Mouse (Mus musculus) gastrocnemius, adult 2 months (tissue): ENCODE data around the gene Ezh1. TPM values are rescaled to one million over a fixed set of nuclear protein-coding genes. Genes with fewer than 3 reads are reported as not detected.
A peak's percentile ranks its signal among the peaks of the same experiment; 100 is the strongest.

Experiments
- DNase-seq: peaks from one replicate; pipeline ENCODE4 v3.0.0; 2022
- H3K27ac ChIP-seq: fragments of 200-600 bp; 2 replicates; pipeline ENCODE4 v1.8.1; 2022; ENCODE audit warnings: mild to moderate bottlenecking
- H3K4me3 ChIP-seq: fragments of 200-600 bp; 2 replicates; pipeline ENCODE4 v1.8.1; 2022; ENCODE audit warnings: mild to moderate bottlenecking, moderate library complexity
- CTCF ChIP-seq: fragments of 200-600 bp; IDR thresholded peaks from 2 replicates; pipeline ENCODE4 v1.8.1; 2022; ENCODE audit warnings: antibody characterized with exemption, mild to moderate bottlenecking, moderate library complexity
- intact Hi-C: fragments of 180-260 bp; cut with DNase I; formaldehyde crosslinking; loops from one replicate; pipeline ENCODE4 v1.15.1; 2025
- total RNA-seq, 2 experiments: library from RNA; stranded (reverse); gene quantifications; 2 replicates each; pipeline ENCODE4 v1.2.3; 2021

The Ezh1 gene
- total RNA-seq, 2 experiments from 2014 or later = 25.9 to 26.3 TPM

DNA sequence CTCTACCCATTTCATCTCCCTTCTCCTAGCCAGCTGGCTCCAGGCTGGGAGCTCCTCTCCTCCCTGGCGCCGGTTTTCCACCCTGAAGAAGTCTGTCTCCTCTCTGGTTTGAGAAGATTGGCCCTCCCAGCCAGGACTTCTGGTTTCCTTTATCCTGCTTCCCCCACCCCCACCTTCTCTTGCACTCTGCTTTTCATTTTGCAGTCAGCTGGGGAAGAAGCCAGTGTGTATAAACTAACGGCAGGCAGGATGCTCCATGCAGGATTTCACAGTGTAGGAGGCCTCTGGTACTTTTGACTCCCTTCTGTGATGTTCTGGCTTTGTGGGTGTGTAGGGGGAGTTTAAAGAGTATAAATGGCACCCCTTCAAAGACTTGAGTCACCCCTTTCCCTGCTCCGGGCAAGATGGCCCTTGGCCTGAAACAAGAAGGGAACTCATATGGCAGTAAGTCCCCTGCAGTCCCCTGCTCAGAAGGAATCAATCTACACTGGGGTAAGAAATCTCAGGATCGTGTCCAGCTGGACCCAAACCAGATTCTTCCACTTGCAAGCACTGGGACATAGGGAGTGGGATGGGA is 11.9 kb upstream of the Ezh1 start:
- intact Hi-C loops = no loop called here
- peak overlapping the region; percentile 41 for H3K27ac ChIP-seq

DNA sequence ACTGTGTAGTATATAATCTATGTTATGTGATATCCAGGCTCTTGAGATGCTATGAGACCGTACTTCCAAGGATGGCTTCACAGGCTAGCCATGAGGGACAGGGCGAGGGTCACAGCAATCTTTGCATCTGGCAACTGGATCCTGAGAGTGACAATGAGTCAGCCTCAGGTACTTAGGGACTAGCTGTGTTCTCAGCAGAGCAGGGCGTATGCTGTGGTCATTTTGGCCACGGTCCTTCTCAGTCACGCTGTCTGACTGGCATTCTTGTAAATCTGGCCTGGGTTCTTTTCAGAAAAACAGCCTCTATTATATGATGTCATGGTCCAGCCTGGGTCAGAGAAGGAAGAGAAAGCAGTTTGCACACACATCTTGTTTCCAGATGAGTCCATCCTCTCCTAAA is 10.5 kb upstream of the Ezh1 start:
- peak; percentile 50 for DNase-seq
- H3K27ac ChIP-seq = peak overlapping the region; percentile 17; the same call in 1 of the 2 replicates
- no peak for TF ChIP-seq CTCF
- H3K4me3 ChIP-seq = no peak overlapping the region
- intact Hi-C loops = no loop called here

More for the DNA sequence above, 11.9 kb upstream of the Ezh1 start:
- no peak overlapping the region for H3K4me3 ChIP-seq
- peak; percentile 49 for DNase-seq
- no peak for TF ChIP-seq CTCF

DNA sequence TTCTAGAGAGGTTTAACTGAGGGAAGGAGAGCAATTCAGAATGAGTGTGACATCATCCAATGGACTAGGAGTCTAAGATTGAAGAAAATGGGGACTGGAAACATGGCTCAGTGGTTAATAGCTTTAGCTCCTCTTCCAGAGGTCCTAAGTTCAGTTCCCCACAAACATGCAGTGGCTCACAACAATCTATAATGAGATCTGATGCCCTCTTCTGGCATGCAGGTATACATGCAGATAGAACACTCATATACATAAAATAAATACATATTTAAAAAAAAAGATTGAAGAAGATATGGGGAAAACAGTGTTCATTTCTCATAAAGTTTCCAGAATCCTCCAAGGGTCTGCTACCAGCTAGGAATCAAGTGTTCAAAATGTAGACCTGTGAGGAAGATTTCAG is 9.2 kb upstream of the Ezh1 start:
- intact Hi-C loops = no loop called here
- no peak; the same call in 1 of the 2 replicates for TF ChIP-seq CTCF
- Histone ChIP-seq H3K4me3 (no peak overlapping the region), H3K27ac (no peak overlapping the region)
- no peak for DNase-seq

DNA sequence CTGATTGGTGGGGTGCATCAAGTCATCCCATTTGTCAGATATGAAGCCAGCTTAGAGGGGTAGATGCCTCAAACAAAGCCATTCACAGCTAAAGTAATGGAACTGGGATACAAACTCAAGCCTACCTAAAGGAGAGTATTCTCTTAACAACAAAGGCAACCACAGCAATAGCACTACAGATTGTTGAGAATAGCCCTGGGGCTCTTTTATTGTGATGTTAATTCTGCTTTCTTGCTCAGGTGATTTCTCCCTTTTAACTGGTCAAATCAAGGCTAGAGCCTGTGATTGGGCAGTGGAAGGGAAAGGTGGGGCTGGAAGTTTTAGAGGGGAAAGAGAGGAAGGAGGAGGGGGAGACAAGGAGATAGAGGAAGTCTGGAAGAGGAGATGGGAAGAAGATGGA is 7.9 kb upstream of the Ezh1 start:
- intact Hi-C loops = no loop called here
- TF ChIP-seq CTCF = no peak
- Histone ChIP-seq H3K27ac (no peak overlapping the region), H3K4me3 (no peak overlapping the region)
- DNase-seq = no peak

DNA sequence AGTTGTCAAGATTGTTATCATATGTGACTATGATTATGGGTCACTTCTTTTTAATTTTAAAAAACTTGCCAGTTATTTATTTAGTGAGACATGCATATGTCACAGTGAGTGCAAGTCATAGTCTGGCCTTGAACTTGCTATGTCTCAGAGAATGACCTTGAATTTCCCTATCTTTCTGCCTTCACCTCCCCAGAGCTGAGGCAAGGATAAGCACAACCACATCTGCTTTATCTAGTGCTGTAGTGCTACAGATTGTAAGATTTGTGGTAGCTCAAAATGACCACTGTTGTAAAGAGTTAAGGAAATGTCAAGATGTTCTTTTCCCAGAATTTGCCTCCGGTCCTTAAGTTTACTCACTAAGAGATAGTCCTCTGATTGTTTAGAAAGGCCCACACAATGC is 7.0 kb upstream of the Ezh1 start:
- DNase-seq = no peak
- Histone ChIP-seq H3K4me3 (no peak overlapping the region), H3K27ac (no peak overlapping the region)
- intact Hi-C loops = no loop called here
- no peak for TF ChIP-seq CTCF

DNA sequence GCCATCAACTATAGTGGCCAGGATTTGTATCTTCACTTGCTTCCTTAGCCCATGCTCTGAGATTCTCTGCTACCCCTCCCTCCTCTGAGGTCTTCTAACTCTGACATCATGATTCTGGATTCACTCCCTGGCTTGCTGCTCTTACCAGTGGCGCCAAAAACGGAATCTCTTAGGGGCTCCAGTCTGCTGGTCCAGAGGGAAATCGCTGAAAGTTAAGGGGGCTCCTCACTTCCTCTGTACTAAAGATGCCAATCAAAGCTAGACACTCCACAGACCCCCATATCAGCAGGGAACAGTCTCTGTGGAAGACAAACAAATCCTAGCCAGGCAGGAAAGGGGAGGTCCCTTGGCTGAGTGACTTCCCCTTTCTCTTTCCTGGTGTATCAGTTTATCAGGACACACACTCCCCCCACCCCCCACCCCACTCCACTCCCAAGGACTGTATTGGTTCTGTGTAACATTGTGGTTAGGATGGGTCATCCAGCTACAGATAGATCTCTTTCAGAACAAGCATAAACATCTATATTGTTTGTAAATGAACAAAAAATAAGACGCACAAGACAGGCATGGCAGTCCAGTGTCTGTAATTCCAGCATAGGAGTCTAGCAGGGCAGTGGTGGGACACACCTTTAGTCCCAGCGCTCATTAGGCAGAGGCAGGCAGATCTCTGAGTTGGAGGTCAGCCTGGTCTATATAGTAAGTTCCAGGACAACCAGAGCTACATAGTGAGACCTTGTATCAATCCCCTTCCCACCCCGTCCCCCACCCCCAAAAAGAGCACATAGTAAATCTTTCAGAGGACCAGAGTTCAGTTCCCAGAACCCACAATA is 6.0 kb upstream of the Ezh1 start:
- H3K27ac ChIP-seq = peak overlapping the region; percentile 90
- DNase-seq = peak; percentile 36
- intact Hi-C loops = no loop called here
- TF ChIP-seq CTCF = no peak
- peak overlapping the region; percentile 67 for H3K4me3 ChIP-seq

DNA sequence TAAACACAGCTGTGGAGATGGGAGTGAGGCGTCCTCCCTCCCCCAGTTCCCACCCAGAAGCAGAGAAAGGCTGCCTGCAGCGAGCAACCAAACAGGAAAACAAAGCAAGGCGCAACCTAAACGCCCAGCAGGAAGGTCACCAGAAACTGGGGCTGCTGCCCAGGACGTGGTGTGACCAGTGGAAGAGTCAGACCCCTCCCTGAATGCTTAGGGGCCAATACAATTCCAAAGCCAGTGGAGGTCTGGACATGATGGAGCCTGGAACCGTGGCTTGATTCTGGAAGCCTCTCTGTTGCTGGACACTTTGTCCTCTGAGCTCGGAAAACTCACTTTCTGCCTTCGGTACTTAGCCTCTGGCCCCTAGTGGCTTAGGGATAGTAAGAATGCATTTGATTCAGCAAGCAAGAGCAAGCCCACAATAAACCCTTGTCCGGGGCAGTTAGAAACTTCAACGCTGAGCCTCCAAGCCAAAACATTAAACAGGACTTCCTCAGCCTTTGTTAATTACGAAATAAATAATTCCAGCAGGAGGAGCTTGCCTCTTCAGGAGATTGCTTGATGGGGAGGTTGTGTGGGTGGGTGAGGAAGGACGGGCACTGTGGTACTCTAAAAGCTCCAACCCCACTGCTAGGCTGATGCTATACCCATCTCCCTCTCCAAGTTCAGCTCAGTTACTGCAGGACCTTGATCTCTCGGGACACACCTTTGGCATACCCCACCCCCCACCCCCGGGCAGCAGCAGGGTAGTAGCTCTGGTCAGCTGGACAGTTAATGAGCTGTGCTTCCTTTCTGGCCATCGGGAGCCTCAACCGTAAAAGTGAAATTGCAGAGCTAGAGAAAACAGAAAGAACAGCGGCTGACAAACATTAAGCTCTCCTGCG is 5.0 kb upstream of the Ezh1 start:
- H3K27ac ChIP-seq = peak overlapping the region; percentile 90
- intact Hi-C loops = loop anchor here (1.0 kb wide), 1 partner anchor 15 kb away; the partner anchor contains the start of gene Ramp2
- DNase-seq = peak; percentile 86

DNA sequence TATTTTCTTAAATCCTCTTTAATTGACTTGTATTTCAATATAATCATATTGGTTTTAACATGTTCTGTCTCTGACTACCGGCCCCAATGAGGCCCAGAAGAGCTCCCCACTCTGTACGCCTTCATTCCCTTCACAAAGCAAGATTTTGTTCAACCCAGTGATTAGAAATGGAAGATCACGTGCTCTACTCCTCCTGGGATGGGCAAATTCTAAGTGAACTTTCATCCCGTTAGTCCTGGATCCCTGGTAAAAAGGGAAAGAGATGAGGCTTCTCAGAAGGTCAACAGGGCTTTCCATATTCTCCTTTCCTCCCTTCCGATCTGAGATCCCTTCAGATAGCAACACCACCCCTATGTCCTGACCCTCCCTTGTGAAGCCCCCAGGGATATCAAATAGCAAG is 4.3 kb upstream of the Ezh1 start:
- no peak for TF ChIP-seq CTCF
- H3K27ac ChIP-seq = peak overlapping the region; percentile 90
- no peak for DNase-seq
- intact Hi-C loops = no loop called here
- peak overlapping the region; percentile 67 for H3K4me3 ChIP-seq

More for the DNA sequence above, 5.0 kb upstream of the Ezh1 start:
- TF ChIP-seq CTCF = no peak
- peak overlapping the region; percentile 67 for H3K4me3 ChIP-seq

DNA sequence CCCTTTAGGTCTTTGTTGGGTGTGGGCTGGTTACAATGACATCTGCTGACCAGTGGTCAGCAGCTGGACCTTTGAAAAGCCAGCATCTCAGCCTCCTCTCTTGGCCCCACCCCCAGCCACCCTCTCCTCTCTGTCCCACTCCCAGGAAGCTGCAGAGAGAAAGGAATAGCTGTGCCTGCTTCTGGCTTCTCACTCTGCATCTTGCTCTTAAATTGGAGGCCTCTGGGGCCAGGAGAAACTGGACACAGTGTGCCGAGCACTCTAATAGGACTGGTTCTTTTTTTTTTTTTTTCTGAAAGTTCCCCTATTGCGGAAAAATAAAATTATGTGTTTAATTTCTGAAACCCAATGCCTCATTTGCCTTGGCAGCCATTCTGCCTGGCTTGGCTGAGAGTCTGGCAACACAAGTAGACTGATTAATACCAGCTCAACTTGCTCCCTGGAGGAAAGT is 3.8 kb upstream of the Ezh1 start:
- Histone ChIP-seq H3K27ac (peak overlapping the region; percentile 90), H3K4me3 (peak overlapping the region; percentile 67)
- TF ChIP-seq CTCF = no peak
- DNase-seq = peak; percentile 84
- intact Hi-C loops = no loop called here

DNA sequence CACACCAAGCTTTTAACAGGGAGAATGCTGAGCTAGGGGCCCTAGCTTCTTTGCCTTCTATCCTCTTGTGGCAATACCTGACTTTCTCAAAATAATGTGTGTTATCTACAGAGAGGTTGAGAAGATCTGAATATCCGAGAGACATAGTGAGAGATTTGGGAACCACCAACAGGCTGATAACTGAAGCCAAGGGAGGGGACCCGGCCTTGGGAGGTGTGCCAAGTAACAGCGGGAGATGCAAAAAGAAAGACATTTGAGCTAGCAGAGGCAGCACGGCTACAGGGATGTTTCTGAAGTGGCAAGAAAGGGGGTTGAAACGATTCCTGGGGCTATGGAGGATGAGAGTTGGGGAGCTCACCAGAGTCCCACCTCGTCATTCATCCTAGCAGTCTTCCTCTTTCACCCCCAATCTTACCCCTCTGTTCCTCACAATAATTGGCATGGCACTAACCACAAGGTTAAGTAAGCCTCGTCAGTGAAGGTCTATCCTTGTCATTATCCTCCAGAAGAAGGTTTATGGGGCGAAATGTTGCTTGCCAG is 3.2 kb upstream of the Ezh1 start:
- DNase-seq = peak; percentile 66
- peak overlapping the region; percentile 67 for H3K4me3 ChIP-seq
- peak overlapping the region; percentile 90 for H3K27ac ChIP-seq
- intact Hi-C loops = no loop called here
- no peak for TF ChIP-seq CTCF

DNA sequence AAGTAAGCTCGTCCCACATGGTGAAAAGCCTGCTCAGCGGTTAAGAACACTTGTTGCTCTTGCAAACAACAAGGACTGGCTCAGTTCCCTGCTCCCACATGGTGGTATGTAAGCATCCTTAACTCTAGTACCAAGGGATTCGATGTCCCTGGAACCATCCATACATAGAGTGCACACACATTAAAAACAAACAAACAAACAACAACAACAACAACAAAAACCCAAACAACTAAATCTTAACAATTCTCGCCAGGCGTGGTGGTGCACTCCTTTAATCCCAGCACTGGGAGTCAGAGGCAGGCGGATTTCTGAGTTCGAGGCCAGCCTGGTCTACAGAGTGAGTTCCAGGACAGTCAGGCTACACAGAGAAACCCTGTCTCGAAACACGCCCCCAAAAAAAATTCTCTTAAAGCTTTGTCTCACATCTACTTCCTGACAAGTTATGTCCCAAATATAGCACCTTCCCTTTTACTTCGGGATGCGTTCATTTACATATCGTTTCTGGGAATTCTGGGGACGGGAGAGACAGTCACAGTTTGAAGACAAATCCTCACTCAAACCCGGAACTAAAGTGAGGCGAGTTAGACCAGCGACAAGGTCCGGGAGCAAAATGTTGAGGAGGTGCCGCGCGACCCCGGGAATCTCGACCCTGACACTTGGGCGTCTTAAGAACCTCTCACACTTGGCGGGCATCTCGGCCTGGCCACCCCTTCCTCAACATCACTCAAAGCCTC is 765 bp downstream of the Ezh1 start:
- intact Hi-C loops = no loop called here
- TF ChIP-seq CTCF = no peak
- no peak for DNase-seq

DNA sequence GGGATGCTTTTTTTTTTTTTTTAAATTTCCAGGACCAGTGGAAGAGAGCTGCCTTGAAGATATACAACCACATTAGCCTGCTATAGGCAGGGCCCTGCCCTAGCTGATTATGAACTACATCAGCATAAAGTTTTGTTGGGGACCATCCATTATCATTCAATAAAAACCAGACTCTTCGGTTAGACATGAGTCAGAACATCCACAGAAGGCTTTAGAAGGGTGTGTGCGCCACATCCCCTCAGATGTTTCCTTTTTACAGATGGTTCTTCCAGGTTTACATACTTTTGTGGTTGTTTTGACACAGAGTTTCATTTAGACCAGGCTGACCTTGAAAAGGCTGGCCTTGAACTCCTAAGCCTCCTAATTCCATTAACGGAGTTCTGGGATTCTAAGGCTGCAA is 1.9 kb downstream of the Ezh1 start:
- no peak for TF ChIP-seq CTCF
- no peak for DNase-seq
- Histone ChIP-seq H3K27ac (peak overlapping the region; percentile 94), H3K4me3 (peak overlapping the region; percentile 94)
- intact Hi-C loops = no loop called here

More for the DNA sequence above, 765 bp downstream of the Ezh1 start:
- peak overlapping the region; percentile 94 for H3K4me3 ChIP-seq
- H3K27ac ChIP-seq = peak overlapping the region; percentile 94
